Mouse (Mus musculus) embryonic stem cell, embryonic (primary cell): Measurements from ENCODE around the gene Evi5l.

Experiments used
- CTCF ChIA-PET, 4 experiments: fragments of 300-600 bp in 2 of 4; fragments of 350-600 bp in 2 of 4; sonication (Branson Sonifier 250); formaldehyde crosslinking; loops; one replicate each; lab custom pipeline; 2022; ENCODE audit warnings: inconsistent platforms in 2 of 4; lab: Charles Lee
- POLR2A ChIA-PET, 4 experiments: fragments of 300-600 bp in 2 of 4; fragments of 350-600 bp in 2 of 4; sonication (Branson Sonifier 250); formaldehyde crosslinking; loops; one replicate each; lab custom pipeline; 2022; ENCODE audit warnings: antibody characterized with exemption in 4 of 4, inconsistent platforms in 1 of 4; lab: Charles Lee

Gene Evi5l

DNA sequence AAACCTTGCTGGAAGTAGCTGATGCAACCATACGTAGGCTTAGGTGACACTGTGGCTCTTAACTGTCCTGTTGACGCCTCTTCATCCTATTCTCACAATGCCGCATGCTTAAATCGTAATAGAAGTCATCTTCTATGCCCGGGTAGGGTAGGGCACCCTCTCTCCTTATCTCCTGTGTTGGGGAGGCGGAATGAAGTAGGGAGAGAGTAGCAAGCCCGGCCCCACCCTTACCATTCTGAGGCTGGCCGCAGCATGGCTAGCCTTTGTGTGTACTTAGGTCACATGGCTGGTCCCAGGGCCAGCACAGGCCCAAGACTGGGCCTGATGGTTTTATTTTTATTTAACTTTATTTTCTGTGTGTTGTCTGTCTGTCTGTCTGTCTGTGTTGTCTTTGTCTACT lies 80.9 kb downstream of the Evi5l start:
- CTCF ChIA-PET, result interaction anchor here in 1 of 4 experiments (0.9 to 1.1 kb wide), 2 partner anchors 9 to 12 kb away, joined by 3 to 4 read pairs; partner anchors contain the start of genes Ctxn1, Gm49320 and Map2k7
- POLR2A ChIA-PET, result interaction anchor here in 3 of 4 experiments (0.5 to 7.4 kb wide), 9 partner anchors 9 to 754 kb away, joined by 3 to 61 read pairs (median 4); partner anchors contain the start of genes Gm49320 (in 2 of the 3), Map2k7 (in 2 of the 3), Ctxn1 (in 1 of the 3) and Lrrc8e (in 1 of the 3)

- ChIA-PET CTCF (interaction anchor here in 2 of 4 experiments (0.9 to 3.1 kb wide), 6 partner anchors 9 to 108 kb away, joined by 3 to 16 read pairs (median 3); partner anchors contain the start of genes Ctxn1 (in 2 of the 2), Gm49320 (in 1 of the 2) and Map2k7 (in 1 of the 2)), POLR2A (interaction anchor here in 3 of 4 experiments (0.5 to 7.4 kb wide), 12 partner anchors 9 to 261 kb away, joined by 3 to 61 read pairs (median 5); partner anchors contain the start of genes Gm49320 (in 3 of the 3), Map2k7 (in 3 of the 3) and Timm44 (in 1 of the 3))
Measured at GRCm38 (mm10) chr8:4247951-4248540, 81.7 kb downstream of the Evi5l start, which contains the start of gene Tgfbr3l. Tgfbr3l (plus strand) TSS chr8:4248214.

- ChIA-PET POLR2A (interaction anchor here in 3 of 4 experiments (1.0 to 7.4 kb wide), 17 partner anchors 8 to 143 kb away, joined by 3 to 61 read pairs (median 5); partner anchors contain the start of genes Ctxn1 (in 3 of the 3), Gm49320 (in 3 of the 3), Map2k7 (in 3 of the 3) and Prr36 (in 1 of the 3)), CTCF (interaction anchor here in 2 of 4 experiments (1.0 to 3.1 kb wide), 8 partner anchors 10 to 121 kb away, joined by 3 to 16 read pairs (median 8); partner anchors contain the start of genes Ctxn1 (in 2 of the 2), Gm49320 (in 1 of the 2) and Map2k7 (in 1 of the 2))
Measured at GRCm38 (mm10) chr8:4249213-4249612, 82.8 kb downstream of the Evi5l start.

- CTCF ChIA-PET, result interaction anchor here in 3 of 4 experiments (0.6 to 3.1 kb wide), 28 partner anchors 9 to 836 kb away, joined by 3 to 16 read pairs (median 6); partner anchors contain the start of genes Gm49320 (in 3 of the 3), Map2k7 (in 3 of the 3), Ctxn1 (in 2 of the 3) and Lrrc8e (in 1 of the 3)
- POLR2A ChIA-PET, result interaction anchor here (0.7 to 7.4 kb wide), 33 partner anchors 7 to 363 kb away, joined by 3 to 61 read pairs (median 4); partner anchors contain the start of genes Gm49320 (in 4 of the 4), Map2k7 (in 4 of the 4), Ctxn1 (in 2 of the 4) and Prr36 (in 2 of the 4)
Measured at GRCm38 (mm10) chr8:4250306-4250970, 84.1 kb downstream of the Evi5l start.

- ChIA-PET POLR2A (interaction anchor here in 2 of 4 experiments (0.8 to 3.3 kb wide), 12 partner anchors 9 to 86 kb away, joined by 3 to 24 read pairs (median 7); partner anchors contain the start of genes Gm49320 (in 2 of the 2), Map2k7 (in 2 of the 2) and Timm44 (in 2 of the 2)), CTCF (interaction anchor here in 2 of 4 experiments (0.6 to 3.2 kb wide), 4 partner anchors 14 to 86 kb away, joined by 3 to 13 read pairs (median 10); partner anchors contain the start of genes Evi5l (in 1 of the 2), Gm49320 (in 1 of the 2) and Map2k7 (in 1 of the 2))
Measured at GRCm38 (mm10) chr8:4252116-4252760, 85.9 kb downstream of the Evi5l start.

DNA sequence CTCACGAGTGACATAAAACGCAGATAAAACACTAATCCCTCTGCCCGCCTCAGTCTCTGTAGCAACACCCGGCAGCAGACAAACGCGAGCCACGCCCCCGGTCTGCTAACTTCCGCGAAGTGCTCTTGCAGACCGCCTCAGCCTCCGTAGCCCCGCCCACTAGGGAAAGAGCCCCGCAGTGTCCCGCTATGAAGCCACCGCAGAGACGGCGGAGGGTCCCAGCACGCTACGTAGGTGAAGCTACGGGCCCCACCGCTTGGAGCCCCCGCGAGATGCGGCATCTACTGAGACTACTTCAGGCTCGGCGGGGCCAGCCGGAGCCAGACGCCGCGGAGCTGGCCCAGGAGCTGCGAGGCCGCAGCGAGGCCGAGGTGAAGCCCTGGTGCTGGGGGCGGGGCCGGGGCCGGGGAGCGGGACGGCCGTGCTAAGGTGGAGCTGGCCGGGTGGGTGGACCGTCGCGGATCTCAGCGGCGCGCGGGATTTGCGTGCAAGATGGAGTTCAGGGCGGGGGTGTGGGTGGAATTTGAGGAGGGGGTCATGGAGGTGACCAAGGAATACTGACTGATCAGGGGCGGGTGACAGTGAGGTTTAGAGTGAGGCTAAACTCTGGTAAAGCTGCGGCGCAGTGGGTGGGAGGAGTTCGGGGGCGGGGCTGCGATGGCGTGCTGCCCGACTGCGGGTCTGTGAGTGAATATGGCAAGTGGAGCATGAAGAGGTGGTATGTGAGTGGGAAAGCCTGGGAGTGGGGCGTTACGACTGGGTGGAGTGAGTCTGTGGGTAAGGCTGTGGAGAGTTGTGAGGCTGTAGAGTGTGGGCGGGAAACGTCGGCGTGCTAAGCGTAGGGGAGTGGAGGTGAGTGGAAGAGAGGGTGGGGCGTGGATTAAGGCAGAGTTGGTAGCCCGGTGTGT lies 86.8 kb downstream of the Evi5l start, which contains the start of gene Snapc2:
Gene Snapc2 (plus strand): TSS at position 147 of the 908 bp plus-strand sequence.
- CTCF ChIA-PET, result interaction anchor here (0.6 to 3.2 kb wide), 12 partner anchors 14 to 786 kb away, joined by 3 to 13 read pairs (median 4); partner anchors contain the start of genes Gm49320 (in 2 of the 4), Map2k7 (in 2 of the 4) and Pex11g (in 1 of the 4)
- POLR2A ChIA-PET, result interaction anchor here (0.5 to 3.3 kb wide), 28 partner anchors 8 to 655 kb away, joined by 3 to 24 read pairs (median 4); partner anchors contain the start of genes Map2k7 (in 3 of the 4), Gm49320 (in 2 of the 4), Timm44 (in 2 of the 4) and Zfp958 (in 1 of the 4)

GRCm38 (mm10) chr8:4254001-4254400 lies 87.6 kb downstream of the Evi5l start:
- POLR2A ChIA-PET, result interaction anchor here (0.6 to 3.3 kb wide), 20 partner anchors 9 to 656 kb away, joined by 3 to 24 read pairs (median 4); partner anchors contain the start of genes Map2k7 (in 3 of the 4), Gm49320 (in 2 of the 4), Timm44 (in 2 of the 4) and Zfp958 (in 1 of the 4)

DNA sequence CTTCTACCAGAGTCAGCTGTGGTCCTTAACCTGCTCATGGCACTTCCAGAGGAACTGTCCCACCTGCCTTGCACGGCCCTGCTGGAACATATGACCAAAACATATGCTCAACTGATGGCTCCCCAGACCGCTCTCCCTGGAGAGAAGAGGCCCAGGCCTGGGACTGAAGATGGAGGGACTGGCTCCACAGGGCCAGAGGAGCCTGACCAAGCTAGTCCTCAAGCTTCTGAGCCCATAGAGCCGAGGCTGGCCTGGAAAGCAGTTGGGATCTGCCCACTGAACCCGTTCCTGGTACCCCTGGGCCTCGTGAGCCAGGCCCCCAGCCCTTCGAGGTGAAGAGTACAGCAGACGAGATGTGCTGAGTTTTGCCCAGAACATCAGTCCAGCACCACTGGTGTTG lies 89.1 kb downstream of the Evi5l start:
- ChIA-PET CTCF (interaction anchor here in 1 of 4 experiments (3.2 kb wide), 1 partner anchor 12 kb away, joined by 12 read pairs; no protein-coding TSS in a partner anchor), POLR2A (interaction anchor here in 2 of 4 experiments (1.3 to 4.2 kb wide), 5 partner anchors 9 to 17 kb away, joined by 4 to 16 read pairs (median 5); partner anchors contain the start of genes Gm49320 (in 2 of the 2) and Map2k7 (in 2 of the 2))

More at GRCm38 (mm10) chr8:4254001-4254400, 87.6 kb downstream of the Evi5l start:
- CTCF ChIA-PET, result interaction anchor here in 3 of 4 experiments (0.6 to 3.2 kb wide), 12 partner anchors 13 to 360 kb away, joined by 3 to 13 read pairs (median 4); partner anchors contain the start of genes Gm49320 (in 1 of the 3) and Map2k7 (in 1 of the 3)

DNA sequence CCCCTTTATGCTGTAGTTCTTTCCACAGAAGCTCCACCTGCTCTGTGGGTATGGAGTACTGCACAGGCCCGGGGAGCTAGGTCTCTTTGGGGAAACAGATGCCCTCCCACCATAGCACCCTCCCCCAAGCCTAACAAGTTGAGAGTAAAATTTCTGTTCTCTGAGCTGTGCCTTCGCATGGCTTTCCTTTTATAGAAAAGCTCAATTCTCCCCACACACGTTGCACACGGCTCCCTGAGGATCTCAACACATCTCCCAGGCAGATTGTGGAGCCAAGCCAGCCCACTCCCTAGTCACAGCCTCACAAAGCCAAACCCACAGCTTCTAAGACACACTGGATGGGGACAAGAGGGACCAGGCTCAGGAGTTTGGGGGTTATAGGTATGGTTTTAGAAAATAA lies 90.5 kb downstream of the Evi5l start:
- POLR2A ChIA-PET, result interaction anchor here in 3 of 4 experiments (0.5 to 4.2 kb wide), 24 partner anchors 8 to 356 kb away, joined by 3 to 16 read pairs (median 3); partner anchors contain the start of genes Gm49320 (in 2 of the 3), Map2k7 (in 2 of the 3) and Zfp958 (in 1 of the 3)
- CTCF ChIA-PET, result interaction anchor here (0.6 to 3.3 kb wide), 9 partner anchors 10 to 538 kb away, joined by 3 to 13 read pairs (median 5); partner anchors contain the start of genes Gm49320 (in 3 of the 4) and Map2k7 (in 3 of the 4)

- POLR2A ChIA-PET, result interaction anchor here in 3 of 4 experiments (0.5 to 4.2 kb wide), 21 partner anchors 9 to 355 kb away, joined by 3 to 16 read pairs (median 3); partner anchors contain the start of genes Gm49320 (in 1 of the 3), Map2k7 (in 1 of the 3) and Zfp958 (in 1 of the 3)
- CTCF ChIA-PET, result interaction anchor here (0.9 to 3.3 kb wide), 9 partner anchors 10 to 539 kb away, joined by 3 to 13 read pairs (median 5); partner anchors contain the start of genes Gm49320 (in 3 of the 4) and Map2k7 (in 3 of the 4)
Measured at GRCm38 (mm10) chr8:4257350-4257749, 91.0 kb downstream of the Evi5l start.

- POLR2A ChIA-PET, result interaction anchor here (0.7 to 4.2 kb wide), 23 partner anchors 8 to 355 kb away, joined by 3 to 16 read pairs (median 4); partner anchors contain the start of genes Gm49320 (in 2 of the 4), Map2k7 (in 1 of the 4) and Zfp958 (in 1 of the 4)
- CTCF ChIA-PET, result interaction anchor here (0.6 to 3.3 kb wide), 17 partner anchors 8 to 125 kb away, joined by 3 to 13 read pairs (median 7); partner anchors contain the start of genes Gm49320 (in 3 of the 4), Map2k7 (in 3 of the 4) and Tgfbr3l (in 1 of the 4)
Measured at GRCm38 (mm10) chr8:4258233-4258632, 91.9 kb downstream of the Evi5l start.

DNA sequence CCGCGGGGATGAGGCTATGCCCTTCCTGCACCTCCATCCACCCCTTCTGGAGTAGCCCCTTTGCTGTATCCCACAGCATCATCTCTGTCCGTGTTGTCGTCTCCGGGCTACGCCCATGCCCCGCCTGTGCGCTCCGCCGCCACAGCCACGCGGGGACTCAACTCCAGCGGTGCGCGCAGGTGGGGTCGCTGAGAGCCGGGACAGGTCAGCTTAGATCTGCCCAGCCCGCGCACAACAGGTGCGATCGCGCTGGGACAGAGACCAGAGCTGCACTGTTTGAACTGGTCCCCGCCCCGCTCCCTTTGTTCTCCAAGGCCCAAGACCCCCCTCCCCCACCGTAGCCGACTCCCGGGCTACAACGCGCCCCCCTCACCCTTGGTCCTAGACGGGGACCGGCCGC lies 92.3 kb downstream of the Evi5l start:
- CTCF ChIA-PET, result interaction anchor here (0.6 to 3.3 kb wide), 23 partner anchors 8 to 540 kb away, joined by 3 to 13 read pairs (median 5); partner anchors contain the start of genes Gm49320 (in 3 of the 4), Map2k7 (in 3 of the 4), Tgfbr3l (in 2 of the 4) and Timm44 (in 1 of the 4)
- POLR2A ChIA-PET, result interaction anchor here (0.6 to 4.2 kb wide), 30 partner anchors 8 to 791 kb away, joined by 3 to 16 read pairs (median 4); partner anchors contain the start of genes Gm49320 (in 2 of the 4), Evi5l (in 1 of the 4), Map2k7 (in 1 of the 4) and Zfp958 (in 1 of the 4)

GRCm38 (mm10) chr8:4259125-4259804 lies 92.9 kb downstream of the Evi5l start, which contains the start of gene Ctxn1:
Ctxn1 (minus strand) TSS chr8:4259274.
- CTCF ChIA-PET, result interaction anchor here (0.6 to 3.3 kb wide), 23 partner anchors 8 to 541 kb away, joined by 3 to 13 read pairs (median 5); partner anchors contain the start of genes Gm49320 (in 3 of the 4), Map2k7 (in 3 of the 4), Tgfbr3l (in 2 of the 4) and Timm44 (in 1 of the 4)
- POLR2A ChIA-PET, result interaction anchor here (0.5 to 4.2 kb wide), 30 partner anchors 8 to 791 kb away, joined by 3 to 16 read pairs (median 4); partner anchors contain the start of genes Gm49320 (in 2 of the 4), Timm44 (in 2 of the 4), Evi5l (in 1 of the 4) and Map2k7 (in 1 of the 4)
